In genomic region chr3:88200161-88200971, GRCm38 (mm10) we compare ENCODE assay signal across 7 mouse cellular contexts. TPM values are rescaled to one million over a fixed set of nuclear protein-coding genes. Genes with fewer than 3 reads are reported as not detected.
DNase-seq lines count a peak whose midpoint lies in the region; ATAC-seq and TF ChIP-seq lines count a peak whose summit lies in the region.

No protein-coding gene starts in this region.

- H3K27ac ChIP-seq in liver, embryonic 11.5 days (ENCODE audit: low read depth, low read length) = no peak overlapping the region
- H3K27ac ChIP-seq in forebrain, postnatal 0 days (ENCODE audit: low read depth, low read length) = peak overlapping the region; percentile 99
- H3K27ac ChIP-seq in liver, embryonic 16.5 days (ENCODE audit: low read length) = no peak overlapping the region

- H3K9me3 ChIP-seq in liver, embryonic 11.5 days (ENCODE audit: control insufficient read depth, low read length) = no peaks in the 10 kb centered on the region
- no peaks in the 10 kb centered on the region for H3K9me3 ChIP-seq in forebrain, postnatal 0 days (ENCODE audit: low read length)
- no peaks in the 10 kb centered on the region for H3K9me3 ChIP-seq in liver, embryonic 16.5 days (replicated peaks; ENCODE audit: control insufficient read depth, low read length)

- 2% methylated on average over 61 of the region's 61 CpGs for WGBS in liver, embryonic 11.5 days
- WGBS in forebrain, postnatal 0 days = 2% methylated on average over 61 of the region's 61 CpGs
- under 1% methylated on average over 61 of the region's 61 CpGs for WGBS in liver, embryonic 16.5 days (ENCODE audit: insufficient replicate concordance)

- no peak for ATAC-seq in liver, embryonic 11.5 days (replicated peaks; ENCODE audit: low FRiP score)
- peak; percentile 26 for ATAC-seq in forebrain, postnatal 0 days
- no peak for ATAC-seq in liver, embryonic 16.5 days (ENCODE audit: low read depth)

- TF ChIP-seq CTCF in forebrain, postnatal 0 days (IDR thresholded peaks at IDR 0.05; ENCODE audit: low read depth) = no peak

- H3K27me3 ChIP-seq in liver, embryonic 11.5 days (replicated peaks; ENCODE audit: control insufficient read depth, insufficient read depth, low read length) = peaks cover 99% of the 10 kb centered on the region
- H3K27me3 ChIP-seq in forebrain, postnatal 0 days (ENCODE audit: insufficient read depth, low read length) = no peaks in the 10 kb centered on the region
- peaks cover 92% of the 10 kb centered on the region for H3K27me3 ChIP-seq in liver, embryonic 16.5 days (ENCODE audit: control insufficient read depth, insufficient read depth, low read depth, low read length)

- peak overlapping the region; percentile 44 for H3K4me2 ChIP-seq in liver, embryonic 11.5 days
- H3K4me2 ChIP-seq in forebrain, postnatal 0 days (ENCODE audit: low read depth) = peak overlapping the region; percentile 96
- H3K4me2 ChIP-seq in liver, embryonic 16.5 days (ENCODE audit: low read depth, low read length) = no peak overlapping the region; the same call in 1 of the 2 replicates

- H3K9ac ChIP-seq in liver, embryonic 11.5 days (ENCODE audit: low read depth, low read length) = no peak overlapping the region
- peak overlapping the region; percentile 96 for H3K9ac ChIP-seq in forebrain, postnatal 0 days
- H3K9ac ChIP-seq in liver, embryonic 16.5 days (ENCODE audit: low read depth, low read length) = no peak overlapping the region

- H3K36me3 ChIP-seq in liver, embryonic 11.5 days (ENCODE audit: control insufficient read depth, insufficient read depth, low read length) = no peaks in the 10 kb centered on the region
- no peaks in the 10 kb centered on the region for H3K36me3 ChIP-seq in forebrain, postnatal 0 days (ENCODE audit: insufficient read depth)
- no peaks in the 10 kb centered on the region for H3K36me3 ChIP-seq in liver, embryonic 16.5 days (ENCODE audit: control insufficient read depth, insufficient read depth)

- no peak for DNase-seq in liver, embryonic 11.5 days (ENCODE audit: low spot score)
- no peak for DNase-seq in liver
- DNase-seq in cerebellum, postnatal 25 days = peak; percentile 64 to 75
- DNase-seq in forebrain, postnatal 0 days = peak; percentile 70
- DNase-seq in adipocyte (ENCODE audit: low spot score) = no peak
- DNase-seq in urinary bladder, postnatal 14 days (ENCODE audit: low spot score) = no peak

- peak overlapping the region; percentile 25 for H3K4me3 ChIP-seq in liver, embryonic 11.5 days (ENCODE audit: low read depth, low read length)
- H3K4me3 ChIP-seq in forebrain, postnatal 0 days (ENCODE audit: low read depth, low read length) = peak overlapping the region; percentile 58
- H3K4me3 ChIP-seq in liver, embryonic 16.5 days (ENCODE audit: low read depth, low read length) = peak overlapping the region; percentile 17

- no peaks in the 10 kb centered on the region for H3K4me1 ChIP-seq in liver, embryonic 11.5 days (replicated peaks; ENCODE audit: control insufficient read depth, insufficient read depth, low read length)
- H3K4me1 ChIP-seq in forebrain, postnatal 0 days (ENCODE audit: insufficient read depth) = peaks cover 36% of the 10 kb centered on the region
- H3K4me1 ChIP-seq in liver, embryonic 16.5 days (ENCODE audit: control insufficient read depth, low read depth, low read length) = peaks cover 3% of the 10 kb centered on the region

RNA-seq across cellular contexts. Expression of gene Rhbg, which starts 54.1 kb away (rescaled TPM):
- 16.3 and 19.5 TPM in 2 replicates for polyA plus RNA-seq in liver, embryonic 11.5 days (2014; fragmentation: Nextera tagmentation; extraction: Ambion mirVana)
- total RNA-seq in forebrain, postnatal 0 days (2014; rRNA removed) = 0.19 TPM in 1 of 2 replicates, not detected in the other
- polyA plus RNA-seq in forebrain, postnatal 0 days (2015; fragmentation: Nextera tagmentation; extraction: Ambion mirVana) = 0.21 and 0.25 TPM in 2 replicates
- polyA plus RNA-seq in liver, embryonic 16.5 days (2015; fragmentation: Nextera tagmentation; extraction: Ambion mirVana) = 4.8 and 6.3 TPM in 2 replicates

RNA-seq across cellular contexts. Expression of gene Mef2d, which starts 58.2 kb away (rescaled TPM):
- polyA plus RNA-seq in liver, embryonic 11.5 days (2014; fragmentation: Nextera tagmentation; extraction: Ambion mirVana) = 27.6 and 28.0 TPM in 2 replicates
- 45.0 and 53.0 TPM in 2 replicates for total RNA-seq in forebrain, postnatal 0 days (2014; rRNA removed)
- 30.9 and 34.0 TPM in 2 replicates for polyA plus RNA-seq in forebrain, postnatal 0 days (2015; fragmentation: Nextera tagmentation; extraction: Ambion mirVana)
- polyA plus RNA-seq in liver, embryonic 16.5 days (2015; fragmentation: Nextera tagmentation; extraction: Ambion mirVana) = 5.2 and 7.9 TPM in 2 replicates

Comparison
In these comparisons a context has a peak if more than half of its experiments do, and no peak if none do; other contexts are left out.
1. DNase-seq: peak in cerebellum, postnatal 25 days (2 of 2) and forebrain, postnatal 0 days (single experiment); none in liver, embryonic 11.5 days (single experiment), liver (single experiment), adipocyte (single experiment) and urinary bladder, postnatal 14 days (single experiment).
2. Peak in every context shown above with its lines, with median percentiles within 50 percentile points of each other: H3K4me3 ChIP-seq.